ENCODE assay signal across 1 mouse cellular context in genomic region chr17:47601389-47601755, GRCm38 (mm10).
TF ChIP-seq lines count a peak whose summit lies in the region.

No protein-coding gene starts in this region.

TF ChIP-seq in CH12.LX, 34 proteins besides CTCF, POLR2A, EP300 and RAD21:
- TF ChIP-seq PAX5 (IDR thresholded peaks at IDR 0.05; ENCODE audit: low read length), result no peak
- TF ChIP-seq IRF4 (IDR thresholded peaks at IDR 0.05; ENCODE audit: low read depth, low read length), result no peak
- TF ChIP-seq CHD2 (IDR thresholded peaks at IDR 0.05; ENCODE audit: low read length), result no peak
- TF ChIP-seq USF2 (conservative IDR thresholded peaks at IDR 0.05; ENCODE audit: low read depth, low read length), result no peak
- TF ChIP-seq KAT2A (IDR thresholded peaks at IDR 0.05; ENCODE audit: insufficient replicate concordance, low read length), result no peak
- no peak for TF ChIP-seq BHLHE40 (IDR thresholded peaks at IDR 0.05; ENCODE audit: low read depth, low read length)
- no peak for TF ChIP-seq NELFE (IDR thresholded peaks at IDR 0.05; ENCODE audit: low read depth, low read length)
- no peak for TF ChIP-seq TBP (conservative IDR thresholded peaks at IDR 0.05; ENCODE audit: low read depth, low read length)
TF ChIP-seq in CH12.LX: peak in this region for 0.
